Mouse (Mus musculus): Measurements from ENCODE around the gene Snx22. TPM values are rescaled to one million over a fixed set of nuclear protein-coding genes. Genes with fewer than 3 reads are reported as not detected.

Snx22 gene
- total RNA-seq (2023): 1 to 10 TPM in 1 of 2 experiments, under 1 TPM in 1; 0.73 to 2.0 TPM

DNA sequence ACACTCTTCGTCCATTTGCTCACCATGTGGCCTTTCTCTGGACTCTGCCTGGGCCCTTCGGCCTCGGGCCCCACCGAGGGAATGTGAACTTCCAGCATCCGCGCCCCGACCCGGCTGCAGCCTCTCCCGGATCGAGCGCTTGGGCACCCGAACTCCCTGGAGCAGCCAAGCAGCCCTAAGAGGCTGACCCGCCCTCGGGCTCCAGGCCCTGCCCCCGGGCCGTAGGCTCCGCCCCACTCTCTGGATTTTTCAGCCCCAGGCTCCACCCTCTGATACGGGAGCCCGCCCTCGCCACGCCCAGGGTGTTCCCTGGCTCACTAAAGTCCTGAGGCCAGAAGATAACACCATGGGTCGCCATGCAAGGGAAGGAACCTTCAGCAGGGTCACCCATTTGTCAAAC is at the start of gene Snx22:
Snx22 (minus strand) TSS at position 137 of the 400 bp plus-strand sequence.

DNA sequence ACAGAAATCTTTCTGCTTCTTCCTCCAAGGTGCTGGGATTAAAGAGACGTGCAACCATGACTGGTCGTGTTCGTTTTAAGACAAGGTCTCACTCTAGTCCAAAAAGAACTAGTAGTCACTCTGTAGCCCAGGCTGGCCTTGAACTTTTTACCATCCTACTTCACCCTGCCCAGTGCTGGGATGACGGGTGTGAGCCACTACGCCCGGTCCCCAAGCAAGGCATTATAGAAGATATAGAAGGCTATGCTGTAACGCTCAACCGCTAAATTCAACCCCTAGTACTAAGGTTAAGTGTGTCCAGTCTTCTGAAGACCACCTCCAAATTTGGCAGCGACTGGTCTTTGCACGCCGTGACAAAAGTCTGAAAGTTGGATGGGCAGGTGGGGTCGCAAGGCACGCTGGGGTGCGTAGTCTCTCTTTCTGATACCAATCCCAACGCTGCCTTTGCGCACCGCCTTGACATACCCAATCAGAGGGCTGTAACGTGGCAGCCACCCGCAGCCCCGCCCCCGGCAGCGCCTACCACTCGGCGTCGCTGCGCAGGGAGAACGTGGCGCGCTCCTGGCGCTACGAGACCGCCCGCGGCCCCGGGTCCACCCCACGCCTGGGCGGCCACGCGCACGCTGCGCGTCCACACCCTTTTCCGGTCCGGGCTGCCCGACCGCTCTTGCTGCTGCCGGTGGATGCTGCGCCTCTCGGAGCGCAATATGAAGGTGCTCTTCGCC is 9.8 kb downstream of the Snx22 start, which contains the start of gene Ppib:
Ppib (plus strand) TSS at position 640 of the 725 bp plus-strand sequence.

Other genes starting within 250 kb of the Snx22 start
- 10 to 100 TPM; 19.8 to 21.8 TPM for gene Zfp609, start 242.2 kb downstream of the Snx22 start, total RNA-seq (2023)
- gene Pclaf, start 179.5 kb downstream of the Snx22 start, total RNA-seq (2023): 10 to 100 TPM; 90.7 to 97.8 TPM
- 10 to 100 TPM; 26.1 to 27.1 TPM for gene Trip4, start 160.9 kb downstream of the Snx22 start, total RNA-seq (2023)
- 10 to 100 TPM; 36.8 to 41.6 TPM for gene Csnk1g1, start 160.8 kb downstream of the Snx22 start, total RNA-seq (2023)
- gene Ppib, start 9.5 kb downstream of the Snx22 start, total RNA-seq (2023): 100 to 1,000 TPM; 198 to 217 TPM
- 10 to 100 TPM; 86.0 to 93.0 TPM for gene Snx1, start 56.9 kb upstream of the Snx22 start, total RNA-seq (2023)
- 10 to 100 TPM; 77.8 to 84.6 TPM for gene Ciao2a, start 56.9 kb upstream of the Snx22 start, total RNA-seq (2023)
- 10 to 100 TPM; 14.3 to 16.2 TPM for gene Dapk2, start 88.5 kb upstream of the Snx22 start, total RNA-seq (2023)